Mouse (Mus musculus) MEL (cell line): ENCODE data around the gene Prdm11.

Source experiments
- POLR2AphosphoS5 ChIP-seq: IDR thresholded peaks from 2 replicates; pipeline ENCODE4 v1.6.1; 2012; ENCODE audit warnings: low read depth, borderline replicate concordance, mild to moderate bottlenecking, inconsistent platforms, low read length, moderate library complexity, mixed read lengths
- UBTF ChIP-seq: IDR thresholded peaks from 2 replicates; pipeline ENCODE4 v1.6.1; 2012; ENCODE audit warnings: low read depth, mild to moderate bottlenecking, inconsistent platforms, low read length, improper control_type of control experiment, moderate library complexity, borderline replicate concordance; ENCODE audit not compliant: insufficient read depth

DNA sequence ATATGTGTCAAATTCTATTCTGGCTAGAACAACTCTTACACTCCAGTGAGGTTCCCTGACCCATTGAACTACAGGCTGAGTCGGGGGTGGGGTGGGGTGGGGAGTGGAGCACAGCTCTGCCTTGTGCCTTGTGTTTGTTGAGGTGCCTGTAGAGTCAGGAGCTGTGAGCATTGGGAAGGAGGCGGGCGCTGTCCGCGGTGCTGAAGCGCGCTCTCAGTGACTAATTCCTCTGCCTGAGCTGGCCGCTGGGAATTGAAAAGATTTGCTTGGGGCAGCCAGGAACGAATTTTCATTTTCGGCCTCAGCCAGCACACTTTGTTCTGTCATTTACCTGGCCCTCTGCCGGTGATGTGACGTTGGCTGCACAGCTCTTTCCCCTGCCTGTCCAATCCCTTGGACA lies 25.7 kb upstream of the Prdm11 start:
- TF ChIP-seq UBTF (no peak), POLR2AphosphoS5 (no peak)
